Mouse (Mus musculus): ENCODE measurements at regions not wholly inside any gene's neighbourhood (a gene's known extent, or its start where the extent isn't known, plus 50 kb on each side); places are given as distances from the start of the nearest gene placed in this dataset.

GRCm38 (mm10) chr19:28137581-28137980, 126.6 kb upstream of the Rfx3 start:
- DNase-seq (ENCODE audit: low spot score in 2 of 2), result no peak

GRCm38 (mm10) chr19:28134806-28135205, 123.8 kb upstream of the Rfx3 start:
- DNase-seq (ENCODE audit: low spot score in 2 of 2), result no peak
- intact Hi-C loops (cut with DNase I), result no loop called here

More at GRCm38 (mm10) chr19:28137581-28137980, 126.6 kb upstream of the Rfx3 start:
- intact Hi-C loops (cut with DNase I), result no loop called here

- no peak for DNase-seq (ENCODE audit: low spot score in 2 of 2)
- intact Hi-C loops (cut with DNase I), result no loop called here
Measured at GRCm38 (mm10) chr19:28111263-28112180, 100.6 kb upstream of the Rfx3 start.

GRCm38 (mm10) chr19:28095620-28096019, 84.7 kb upstream of the Rfx3 start:
- DNase-seq (ENCODE audit: low spot score in 2 of 2), result no peak
- intact Hi-C loops (cut with DNase I), result no loop called here

GRCm38 (mm10) chr19:28092252-28092651, 81.3 kb upstream of the Rfx3 start:
- DNase-seq (ENCODE audit: low spot score in 2 of 2), result peak; percentile 37 to 82
- intact Hi-C loops (cut with DNase I), result no loop called here

- intact Hi-C loops (cut with DNase I), result loop anchor here (5.0 kb wide), 1 partner anchor 76 kb away; the partner anchor contains the start of gene Rfx3
- peak; percentile 51 to 69 for DNase-seq (ENCODE audit: low spot score in 2 of 2)
Measured at GRCm38 (mm10) chr19:28087607-28088546, 76.9 kb upstream of the Rfx3 start.

- no peak for DNase-seq (ENCODE audit: low spot score in 2 of 2)
- intact Hi-C loops (cut with DNase I), result no loop called here
Measured at GRCm38 (mm10) chr19:28070386-28070785, 59.4 kb upstream of the Rfx3 start.

All from left cerebral cortex, postnatal 25 days (tissue).